Mouse (Mus musculus): Measurements from ENCODE around the gene Zdhhc19. TPM values are rescaled to one million over a fixed set of nuclear protein-coding genes. Genes with fewer than 3 reads are reported as not detected.
"Not testable (repeated sequence)": the region's sequence is repeated elsewhere in the genome, so short reads cannot be mapped to it uniquely, and the experiment has no call there.

Zdhhc19 gene
- polyA plus RNA-seq, 1 experiment: not detected

- 93% methylated on average over 7 of the region's 7 CpGs for WGBS
- no peaks in the 10 kb centered on the region for H3K4me1 ChIP-seq (replicated peaks; ENCODE audit: control insufficient read depth, insufficient read depth, low read length)
Measured at GRCm38 (mm10) chr16:32484431-32484871, 11.6 kb upstream of the Zdhhc19 start.

DNA sequence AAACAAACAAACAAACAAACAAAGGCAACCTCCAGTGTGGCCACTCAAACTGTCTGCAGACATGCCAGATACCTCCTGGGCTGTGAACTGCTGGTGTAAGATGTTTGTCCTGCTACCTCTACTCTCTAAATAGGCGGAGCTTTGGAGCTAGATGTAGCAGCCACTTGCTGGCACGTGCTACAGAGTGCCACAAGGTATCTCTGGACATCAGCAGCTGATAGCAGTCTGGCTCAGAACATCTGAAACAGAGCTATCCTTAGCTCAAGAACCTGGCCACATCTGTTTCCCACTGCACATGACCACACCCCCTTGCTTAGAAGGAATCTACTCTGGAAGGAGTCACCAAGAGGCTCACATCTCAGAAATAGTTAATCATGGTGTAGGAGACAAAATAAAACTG lies 10.9 kb upstream of the Zdhhc19 start:
- Histone ChIP-seq H3K27me3 (ENCODE audit: control insufficient read depth, insufficient read depth, low read length) (no peaks in the 10 kb centered on the region), H3K4me3 (ENCODE audit: control insufficient read depth, insufficient read depth, low read length) (no peak overlapping the region), H3K4me1 (replicated peaks; ENCODE audit: control insufficient read depth, insufficient read depth, low read length) (no peaks in the 10 kb centered on the region), H3K36me3 (ENCODE audit: control insufficient read depth, insufficient read depth, low read length) (no peaks in the 10 kb centered on the region), H3K27ac (ENCODE audit: control insufficient read depth, insufficient read depth, low read length) (no peak overlapping the region)
- DNase-seq: no peak
- TF ChIP-seq CTCF (IDR thresholded peaks at IDR 0.05; ENCODE audit: borderline replicate concordance, control insufficient read depth, extremely low read depth, insufficient read depth, low read length, poor library complexity) (no peak), POLR2A (IDR thresholded peaks at IDR 0.05; ENCODE audit: control insufficient read depth, extremely low read depth, insufficient read depth, low read length, poor library complexity) (no peak)
- 91% methylated on average over 2 of the region's 2 CpGs for WGBS

More at GRCm38 (mm10) chr16:32484431-32484871, 11.6 kb upstream of the Zdhhc19 start:
- TF ChIP-seq CTCF (IDR thresholded peaks at IDR 0.05; ENCODE audit: borderline replicate concordance, control insufficient read depth, extremely low read depth, insufficient read depth, low read length, poor library complexity) (no peak), POLR2A (IDR thresholded peaks at IDR 0.05; ENCODE audit: control insufficient read depth, extremely low read depth, insufficient read depth, low read length, poor library complexity) (no peak)
- no peak for DNase-seq
- H3K27me3 ChIP-seq (ENCODE audit: control insufficient read depth, insufficient read depth, low read length): no peaks in the 10 kb centered on the region
- no peaks in the 10 kb centered on the region for H3K36me3 ChIP-seq (ENCODE audit: control insufficient read depth, insufficient read depth, low read length)
- H3K27ac ChIP-seq (ENCODE audit: control insufficient read depth, insufficient read depth, low read length): no peak overlapping the region
- no peak overlapping the region for H3K4me3 ChIP-seq (ENCODE audit: control insufficient read depth, insufficient read depth, low read length)

GRCm38 (mm10) chr16:32486046-32486445 lies 10.0 kb upstream of the Zdhhc19 start:
- Histone ChIP-seq H3K4me3 (ENCODE audit: control insufficient read depth, insufficient read depth, low read length) (no peak overlapping the region), H3K27me3 (ENCODE audit: control insufficient read depth, insufficient read depth, low read length) (no peaks in the 10 kb centered on the region), H3K4me1 (replicated peaks; ENCODE audit: control insufficient read depth, insufficient read depth, low read length) (no peaks in the 10 kb centered on the region), H3K36me3 (ENCODE audit: control insufficient read depth, insufficient read depth, low read length) (no peaks in the 10 kb centered on the region), H3K27ac (ENCODE audit: control insufficient read depth, insufficient read depth, low read length) (no peak overlapping the region)
- DNase-seq: no peak
- WGBS: 94% methylated on average over 6 of the region's 6 CpGs
- no peak for TF ChIP-seq POLR2A (IDR thresholded peaks at IDR 0.05; ENCODE audit: control insufficient read depth, extremely low read depth, insufficient read depth, low read length, poor library complexity)

DNA sequence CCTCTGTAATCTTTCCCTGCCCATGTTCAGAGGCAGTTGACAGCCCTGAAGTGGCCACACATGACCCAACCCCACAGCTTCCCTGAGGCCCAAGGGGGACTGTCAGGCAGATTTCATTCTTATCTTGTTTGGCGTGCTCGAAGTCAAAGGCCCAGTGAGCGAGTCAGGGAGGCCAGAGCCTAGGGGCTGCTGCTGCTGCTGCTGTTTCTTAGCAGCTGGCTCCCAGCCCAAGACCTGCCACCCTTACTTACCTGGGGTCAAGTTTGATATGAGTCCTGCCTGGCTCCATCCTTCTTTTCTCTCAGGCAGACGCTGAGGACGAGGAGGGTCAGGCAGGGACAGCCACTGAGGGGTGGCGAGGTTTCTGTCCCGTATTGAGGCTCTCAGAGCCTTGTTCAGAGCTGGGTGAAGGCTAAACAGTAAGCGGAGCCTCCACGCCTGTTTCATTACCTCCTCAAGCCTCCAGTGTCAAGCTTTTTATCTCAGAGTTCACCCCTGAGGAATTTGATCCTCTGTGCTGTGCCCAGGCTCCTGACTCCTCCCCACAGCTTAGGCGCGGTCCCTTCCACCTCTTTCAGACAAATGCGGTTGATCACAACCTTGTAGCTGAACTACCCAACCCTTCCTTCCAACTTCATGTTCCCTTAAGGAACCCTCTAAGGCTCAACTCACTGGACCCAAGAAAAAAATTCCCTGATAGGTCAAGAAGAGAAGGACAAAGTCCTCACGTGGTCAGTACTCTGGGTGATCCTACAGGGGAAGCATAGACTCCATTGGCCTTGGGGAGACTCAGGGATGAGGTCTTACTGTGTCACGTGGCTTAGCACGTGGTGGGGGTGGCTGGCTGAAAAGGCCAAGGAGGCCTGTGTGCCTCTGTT lies 8.6 kb upstream of the Zdhhc19 start, which contains the start of gene Slc51a:
TSS of gene Slc51a (minus strand) at position 646 of the 878 bp plus-strand sequence.
- DNase-seq: no peak
- no peak within 1 kb of the TSS for H3K27ac ChIP-seq (ENCODE audit: control insufficient read depth, insufficient read depth, low read length)
- no peak within 1 kb of the TSS for H3K4me3 ChIP-seq (ENCODE audit: control insufficient read depth, insufficient read depth, low read length)
- no peaks in the 10 kb centered on the region for H3K36me3 ChIP-seq (ENCODE audit: control insufficient read depth, insufficient read depth, low read length)
- no peaks in the 10 kb centered on the region for H3K4me1 ChIP-seq (replicated peaks; ENCODE audit: control insufficient read depth, insufficient read depth, low read length)
- no peaks in the 10 kb centered on the region for H3K27me3 ChIP-seq (ENCODE audit: control insufficient read depth, insufficient read depth, low read length)
- TF ChIP-seq POLR2A (IDR thresholded peaks at IDR 0.05; ENCODE audit: control insufficient read depth, extremely low read depth, insufficient read depth, low read length, poor library complexity): no peak
- TF ChIP-seq CTCF (IDR thresholded peaks at IDR 0.05; ENCODE audit: borderline replicate concordance, control insufficient read depth, extremely low read depth, insufficient read depth, low read length, poor library complexity): no peak
- WGBS: 92% methylated on average over 15 of the region's 15 CpGs

DNA sequence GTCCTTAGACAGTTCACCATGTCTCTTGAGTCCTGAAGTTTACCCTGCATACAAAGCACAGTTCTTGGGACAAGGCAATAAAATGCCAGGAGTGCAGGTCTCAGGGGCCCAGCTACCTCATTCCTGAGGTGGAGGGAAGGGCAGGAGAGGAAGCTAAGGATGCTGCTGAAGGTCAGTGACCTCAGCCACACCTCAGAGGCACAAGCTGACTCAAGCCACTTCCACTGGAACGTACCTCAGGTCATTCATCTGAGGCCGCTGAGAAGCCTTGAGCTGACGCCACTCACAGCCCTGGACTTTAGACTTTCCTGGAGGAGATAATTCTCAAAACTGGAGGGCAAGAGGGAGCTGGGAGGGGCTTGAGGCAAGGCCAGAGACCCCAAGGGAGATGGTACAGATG lies 7.1 kb upstream of the Zdhhc19 start:
- H3K4me1 ChIP-seq (replicated peaks; ENCODE audit: control insufficient read depth, insufficient read depth, low read length): no peaks in the 10 kb centered on the region
- no peaks in the 10 kb centered on the region for H3K36me3 ChIP-seq (ENCODE audit: control insufficient read depth, insufficient read depth, low read length)
- no peak for DNase-seq
- H3K4me3 ChIP-seq (ENCODE audit: control insufficient read depth, insufficient read depth, low read length): no peak overlapping the region
- H3K27ac ChIP-seq (ENCODE audit: control insufficient read depth, insufficient read depth, low read length): no peak overlapping the region
- WGBS: 100% methylated on average over 3 of the region's 3 CpGs
- H3K27me3 ChIP-seq (ENCODE audit: control insufficient read depth, insufficient read depth, low read length): no peaks in the 10 kb centered on the region
- no peak for TF ChIP-seq POLR2A (IDR thresholded peaks at IDR 0.05; ENCODE audit: control insufficient read depth, extremely low read depth, insufficient read depth, low read length, poor library complexity)
- no peak for TF ChIP-seq CTCF (IDR thresholded peaks at IDR 0.05; ENCODE audit: borderline replicate concordance, control insufficient read depth, extremely low read depth, insufficient read depth, low read length, poor library complexity)

GRCm38 (mm10) chr16:32494371-32494770 lies 1.7 kb upstream of the Zdhhc19 start:
- WGBS: 81% methylated on average over 6 of the region's 6 CpGs
- H3K36me3 ChIP-seq (ENCODE audit: control insufficient read depth, insufficient read depth, low read length); H3K27ac ChIP-seq (ENCODE audit: control insufficient read depth, insufficient read depth, low read length); DNase-seq; H3K27me3 ChIP-seq (ENCODE audit: control insufficient read depth, insufficient read depth, low read length); H3K4me1 ChIP-seq (replicated peaks; ENCODE audit: control insufficient read depth, insufficient read depth, low read length); H3K4me3 ChIP-seq (ENCODE audit: control insufficient read depth, insufficient read depth, low read length): not testable (repeated sequence)

DNA sequence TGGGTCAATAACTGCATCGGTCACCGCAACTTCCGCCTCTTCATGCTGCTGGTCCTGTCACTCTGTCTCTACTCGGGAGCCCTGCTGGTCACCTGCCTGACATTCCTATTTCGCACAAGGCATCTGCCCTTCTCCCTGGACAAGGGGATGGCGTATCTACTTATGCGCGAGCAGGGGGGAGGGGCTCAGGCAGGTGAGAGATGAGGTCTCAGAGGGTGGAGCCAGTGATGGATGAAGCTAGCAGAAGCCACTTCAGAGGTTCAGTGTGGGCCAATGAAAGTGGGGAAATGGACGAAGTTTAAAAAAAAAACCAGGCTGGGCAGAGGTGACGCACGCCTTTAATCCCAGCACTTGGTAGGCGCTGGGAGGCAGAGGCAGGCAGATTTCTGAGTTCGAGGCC lies 2.9 kb downstream of the Zdhhc19 start:
- peaks cover 8% of the 10 kb centered on the region for H3K4me1 ChIP-seq (replicated peaks; ENCODE audit: control insufficient read depth, insufficient read depth, low read length)
- no peak overlapping the region for H3K4me3 ChIP-seq (ENCODE audit: control insufficient read depth, insufficient read depth, low read length)
- no peaks in the 10 kb centered on the region for H3K36me3 ChIP-seq (ENCODE audit: control insufficient read depth, insufficient read depth, low read length)
- WGBS: 89% methylated on average over 13 of the region's 13 CpGs
- TF ChIP-seq CTCF (IDR thresholded peaks at IDR 0.05; ENCODE audit: borderline replicate concordance, control insufficient read depth, extremely low read depth, insufficient read depth, low read length, poor library complexity) (no peak), POLR2A (IDR thresholded peaks at IDR 0.05; ENCODE audit: control insufficient read depth, extremely low read depth, insufficient read depth, low read length, poor library complexity) (no peak)
- H3K27me3 ChIP-seq (ENCODE audit: control insufficient read depth, insufficient read depth, low read length): no peaks in the 10 kb centered on the region
- DNase-seq: no peak
- no peak overlapping the region for H3K27ac ChIP-seq (ENCODE audit: control insufficient read depth, insufficient read depth, low read length)

Measured in thymus, adult 2 months (tissue).